Mouse (Mus musculus) hindbrain, embryonic 11.5 days (tissue): ENCODE results near the gene Calm1. TPM values are rescaled to one million over a fixed set of nuclear protein-coding genes. Genes with fewer than 3 reads are reported as not detected.

Experiments
- ATAC-seq: fragments of 200-750 bp; cut with Nextera tagmentation; 2 replicates; pipeline ENCODE4 v1.8.0; 2017; ENCODE audit warnings: mild to moderate bottlenecking, moderate TSS enrichment, moderate library complexity; ENCODE audit not compliant: low FRiP score
- DNase-seq: peaks from one replicate; pipeline ENCODE4 v3.0.0-alpha.2; 2015; ENCODE audit warnings: low spot score
- H3K27ac ChIP-seq: fragments of 300-500 bp; sonication (generic); 2 replicates; pipeline ENCODE4 v1.5.1; 2014; ENCODE audit warnings: mild to moderate bottlenecking, low read depth, low read length
- H3K27me3 ChIP-seq: fragments of 300-500 bp; sonication (generic); 2 replicates; pipeline ENCODE4 v1.6.1; 2014; ENCODE audit warnings: mild to moderate bottlenecking, low read length, moderate library complexity, mixed read lengths; ENCODE audit not compliant: control insufficient read depth, insufficient read depth
- H3K36me3 ChIP-seq: fragments of 300-500 bp; sonication (generic); 2 replicates; pipeline ENCODE4 v1.6.1; 2014; ENCODE audit warnings: mild to moderate bottlenecking, low read length, moderate library complexity, mixed read lengths; ENCODE audit not compliant: control insufficient read depth, insufficient read depth
- H3K4me1 ChIP-seq: fragments of 300-500 bp; sonication (generic); replicated peaks from 2 replicates; pipeline ENCODE4 v1.6.1; 2014; ENCODE audit warnings: low read length, mixed read lengths; ENCODE audit not compliant: control insufficient read depth, insufficient read depth
- H3K4me2 ChIP-seq: fragments of 300-500 bp; sonication (generic); replicated peaks from 2 replicates; pipeline ENCODE4 v1.6.1; 2014; ENCODE audit warnings: mild to moderate bottlenecking, low read depth, low read length
- H3K4me3 ChIP-seq: fragments of 300-500 bp; sonication (generic); 2 replicates; pipeline ENCODE4 v1.5.1; 2014; ENCODE audit warnings: low read depth, low read length
- H3K9ac ChIP-seq: fragments of 300-500 bp; sonication (generic); 2 replicates; pipeline ENCODE4 v1.6.1; 2014; ENCODE audit warnings: low read depth, low read length
- H3K9me3 ChIP-seq: fragments of 300-500 bp; sonication (generic); 2 replicates; pipeline ENCODE4 v1.6.1; 2016; ENCODE audit warnings: low read length; ENCODE audit not compliant: control insufficient read depth
- WGBS: fragments of 180-500 bp; shearing (Covaris S2); extraction: QIAGEN DNeasy Blood & Tissue Kit; methylation state at CpG from one replicate; pipeline ENCODE4 v1.1.7; 2014; 5-methylcytosine and 5-hydroxymethylcytosine counted together
- polyA plus RNA-seq: library from polyadenylated mRNA; unstranded; fragments of >200 nt; fragmentation: Nextera tagmentation; extraction: Ambion mirVana; gene quantifications from 2 replicates; pipeline ENCODE4 v1.2.1, GENCODE M21; 2014

Gene Calm1
- polyA plus RNA-seq, 1 experiment from 2014 or later = 1,584 TPM

DNA sequence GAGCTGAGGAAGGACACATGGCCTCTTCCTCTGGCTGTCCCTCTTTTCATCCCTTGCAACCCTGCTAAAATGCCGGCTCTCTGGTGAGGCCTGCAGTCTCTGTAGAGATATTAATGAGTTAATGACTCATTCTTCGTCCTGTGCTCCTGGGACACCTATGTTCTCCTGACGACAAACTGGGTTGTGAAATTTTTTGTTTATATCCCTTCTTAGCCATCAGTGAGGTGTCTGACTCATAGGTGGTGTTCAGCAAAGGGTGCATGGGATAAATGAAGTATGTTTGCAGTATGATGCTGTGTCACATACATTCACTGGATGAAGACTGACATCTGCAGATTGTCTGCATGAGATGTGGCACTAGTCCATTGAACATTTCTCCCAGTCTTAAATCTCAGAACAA, 58.5 kb downstream of the Calm1 start:
- no peaks in the 10 kb centered on the region for H3K4me1 ChIP-seq
- no peak overlapping the region for H3K4me2 ChIP-seq
- no peak for DNase-seq
- H3K4me3 ChIP-seq = no peak overlapping the region
- no peaks in the 10 kb centered on the region for H3K36me3 ChIP-seq
- no peaks in the 10 kb centered on the region for H3K9me3 ChIP-seq
- H3K9ac ChIP-seq = no peak overlapping the region
- ATAC-seq = no peak
- WGBS = 84% methylated on average over 3 of the region's 3 CpGs
- H3K27me3 ChIP-seq = no peaks in the 10 kb centered on the region
- H3K27ac ChIP-seq = no peak overlapping the region

Other genes starting within 250 kb of the Calm1 start
- gene Kcnk13, start 234.9 kb upstream of the Calm1 start, polyA plus RNA-seq = 0.20 and 0.31 TPM in 2 replicates
- 404 and 436 TPM in 2 replicates for gene Psmc1, start 89.3 kb upstream of the Calm1 start, polyA plus RNA-seq
- gene Nrde2, start 39.8 kb upstream of the Calm1 start, polyA plus RNA-seq = 9.0 and 11.1 TPM in 2 replicates